10 mouse cellular contexts compared by ENCODE assay signal in genomic region chr12:16869091-16869778, GRCm38 (mm10). TPM values are rescaled to one million over a fixed set of nuclear protein-coding genes. Genes with fewer than 3 reads are reported as not detected.
DNase-seq lines count a peak whose midpoint lies in the region; ATAC-seq and TF ChIP-seq lines count a peak whose summit lies in the region.
"Had no signal": no experiment of that assay in that cellular context is flagged by ENCODE, and none has a peak within 500 bp of the region (broad histone marks: within the 10 kb centered on the region; RNA-seq: fewer than 3 reads in every experiment).

No protein-coding gene starts in this region.

- no peak overlapping the region for H3K4me3 ChIP-seq in liver, postnatal 0 days (ENCODE audit: low read depth, low read length)
- H3K4me3 ChIP-seq in liver, embryonic 12.5 days, result no peak overlapping the region
- H3K4me3 ChIP-seq in heart, embryonic 13.5 days, result no peak overlapping the region
- H3K4me3 ChIP-seq: liver, embryonic 15.5 days had no signal

- peak; percentile 46 to 56 for DNase-seq in heart, adult 18-20 months
- no peak for DNase-seq in heart, adult 8-10 months (ENCODE audit: low spot score)
- DNase-seq in liver, postnatal 0 days, result no peak
- DNase-seq in lung, postnatal 36 days, result peak; percentile 37
- DNase-seq in spleen, adult 18-20 months, result no peak
- DNase-seq in urinary bladder, postnatal 4 days (ENCODE audit: low spot score in 2 of 2), result no peak
- DNase-seq: thymus, postnatal 36 days had no signal

- no peak for TF ChIP-seq CTCF in liver, postnatal 0 days (IDR thresholded peaks at IDR 0.05; ENCODE audit: low read depth)

- no peak for ATAC-seq in liver, postnatal 0 days
- no peak for ATAC-seq in liver, embryonic 12.5 days
- no peak for ATAC-seq in heart, embryonic 13.5 days (ENCODE audit: extremely low read depth, insufficient number of reproducible peaks, low FRiP score, low TSS enrichment)

- H3K9ac ChIP-seq in liver, postnatal 0 days (replicated peaks), result no peak overlapping the region
- no peak overlapping the region for H3K9ac ChIP-seq in liver, embryonic 12.5 days
- 0 out of 2 replicates have a peak overlapping the region, but pooled peaks have one; percentile 11 for H3K9ac ChIP-seq in heart, embryonic 13.5 days
- H3K9ac ChIP-seq: liver, embryonic 15.5 days had no signal

- no peaks in the 10 kb centered on the region for H3K36me3 ChIP-seq in liver, postnatal 0 days (replicated peaks; ENCODE audit: insufficient read depth, low read length)
- no peaks in the 10 kb centered on the region for H3K36me3 ChIP-seq in liver, embryonic 12.5 days
- H3K36me3 ChIP-seq in heart, embryonic 13.5 days, result no peaks in the 10 kb centered on the region
- H3K36me3 ChIP-seq: liver, embryonic 15.5 days had no signal

- no peaks in the 10 kb centered on the region for H3K9me3 ChIP-seq in liver, postnatal 0 days (ENCODE audit: low read length)
- H3K9me3 ChIP-seq in liver, embryonic 12.5 days (replicated peaks), result no peaks in the 10 kb centered on the region
- no peaks in the 10 kb centered on the region for H3K9me3 ChIP-seq in heart, embryonic 13.5 days
- H3K9me3 ChIP-seq: liver, embryonic 15.5 days had no signal

- WGBS in liver, postnatal 0 days (ENCODE audit: insufficient replicate concordance), result 67% methylated on average over 8 of the region's 8 CpGs
- 59% methylated on average over 8 of the region's 8 CpGs for WGBS in liver, embryonic 12.5 days (ENCODE audit: insufficient replicate concordance)
- WGBS in heart, embryonic 13.5 days, result 35% methylated on average over 8 of the region's 8 CpGs

- no peak for TF ChIP-seq EP300 in liver, postnatal 0 days (IDR thresholded peaks at IDR 0.05; ENCODE audit: low read depth)

- H3K27ac ChIP-seq in liver, postnatal 0 days (ENCODE audit: low read depth), result peak overlapping the region; percentile 84; the same call in 1 of the 2 replicates
- no peak overlapping the region for H3K27ac ChIP-seq in liver, embryonic 12.5 days
- H3K27ac ChIP-seq in heart, embryonic 13.5 days (replicated peaks), result peak overlapping the region; percentile 95

- H3K27me3 ChIP-seq in liver, postnatal 0 days (ENCODE audit: insufficient read depth, low read length), result no peaks in the 10 kb centered on the region
- no peaks in the 10 kb centered on the region; the same call in 1 of the 2 replicates for H3K27me3 ChIP-seq in liver, embryonic 12.5 days (replicated peaks)
- no peaks in the 10 kb centered on the region for H3K27me3 ChIP-seq in heart, embryonic 13.5 days (replicated peaks)
- H3K27me3 ChIP-seq: liver, embryonic 15.5 days had no signal

- H3K4me2 ChIP-seq in liver, postnatal 0 days (ENCODE audit: low read depth, low read length), result no peak overlapping the region
- H3K4me2 ChIP-seq in liver, embryonic 12.5 days, result no peak overlapping the region
- H3K4me2 ChIP-seq in heart, embryonic 13.5 days, result peak overlapping the region; percentile 38; the same call in 1 of the 2 replicates
- H3K4me2 ChIP-seq: liver, embryonic 15.5 days had no signal

- peaks cover 43% of the 10 kb centered on the region for H3K4me1 ChIP-seq in liver, postnatal 0 days (ENCODE audit: insufficient read depth)
- peaks cover 38% of the 10 kb centered on the region for H3K4me1 ChIP-seq in liver, embryonic 12.5 days
- H3K4me1 ChIP-seq in heart, embryonic 13.5 days, result peaks cover 82% of the 10 kb centered on the region

RNA-seq across cellular contexts. Expression of gene Rock2, which starts 25.5 kb away (rescaled TPM):
- 10 to 100 TPM; 78.3 to 79.9 TPM for total RNA-seq in heart, adult 18-20 months (2021)
- 10 to 100 TPM; 71.9 to 88.8 (median 84.0) TPM for total RNA-seq in heart, adult 8-10 months (2022)
- polyA plus RNA-seq in liver, postnatal 0 days (2015; fragmentation: Nextera tagmentation; extraction: Ambion mirVana), result 5.3 TPM in 2 replicates
- polyA plus RNA-seq in liver, embryonic 12.5 days (2016; fragmentation: Nextera tagmentation; extraction: Ambion mirVana), result 14.3 and 14.4 TPM in 2 replicates
- polyA plus RNA-seq in heart, embryonic 13.5 days (2015; fragmentation: Nextera tagmentation; extraction: Ambion mirVana), result 15.6 and 16.1 TPM in 2 replicates

RNA-seq across cellular contexts. Expression of gene E2f6, which starts 58.5 kb away (rescaled TPM):
- 10 to 100 TPM; 84.6 to 86.7 TPM for total RNA-seq in heart, adult 18-20 months (2021)
- total RNA-seq in heart, adult 8-10 months (2022), result 10 to 100 TPM; 86.4 to 90.4 (median 88.2) TPM
- polyA plus RNA-seq in liver, postnatal 0 days (2015; fragmentation: Nextera tagmentation; extraction: Ambion mirVana), result 9.0 and 9.2 TPM in 2 replicates
- 39.8 TPM in 2 replicates for polyA plus RNA-seq in liver, embryonic 12.5 days (2016; fragmentation: Nextera tagmentation; extraction: Ambion mirVana)
- polyA plus RNA-seq in heart, embryonic 13.5 days (2015; fragmentation: Nextera tagmentation; extraction: Ambion mirVana), result 43.6 and 50.8 TPM in 2 replicates

Comparison
In these comparisons a context has a peak if more than half of its experiments do, and no peak if none do; other contexts are left out.
1. DNase-seq: peak in heart, adult 18-20 months (2 of 2) and lung, postnatal 36 days (single experiment); none in heart, adult 8-10 months (single experiment), liver, postnatal 0 days (single experiment), spleen, adult 18-20 months (0 of 2) and urinary bladder, postnatal 4 days (0 of 2).